Mouse (Mus musculus) urinary bladder, postnatal 14 days (tissue): ENCODE measurements around the gene H2-Eb1.

Experiments used
- DNase-seq: peaks from one replicate; pipeline ENCODE4 v3.0.0; 2021; ENCODE audit warnings: low spot score

The H2-Eb1 gene

GRCm38 (mm10) chr17:34305380-34306030 is at the start of gene H2-Eb1:
H2-Eb1 (plus strand) TSS chr17:34305867.
- peak; percentile 82 for DNase-seq

DNA sequence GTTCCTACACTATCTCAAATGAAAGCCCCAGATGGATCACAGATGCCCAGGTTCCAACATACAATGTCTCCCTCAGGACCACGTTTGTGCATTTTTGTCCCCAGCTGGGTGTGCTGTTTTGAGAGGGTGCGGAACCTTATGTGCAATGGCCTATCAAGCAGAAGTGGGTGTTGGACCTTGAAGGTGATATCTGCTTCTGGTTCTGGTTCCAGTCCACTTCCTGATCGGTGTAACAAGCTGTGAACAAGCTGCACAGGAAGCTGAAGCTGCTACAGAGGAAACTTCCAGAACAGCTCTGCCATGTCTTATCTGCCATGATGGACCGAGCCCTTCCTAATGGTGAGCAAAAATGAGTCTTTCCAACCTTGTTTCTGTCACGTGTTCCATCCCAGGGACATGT is 49.2 kb upstream of the H2-Eb1 start:
- DNase-seq: no peak

- peak; percentile 80 for DNase-seq
Observed at GRCm38 (mm10) chr17:34257594-34258375, 47.9 kb upstream of the H2-Eb1 start, which contains the start of gene H2-Ab1. H2-Ab1 (plus strand) TSS chr17:34257689.

- no peak for DNase-seq
Observed at GRCm38 (mm10) chr17:34260551-34260950, 45.1 kb upstream of the H2-Eb1 start.

- peak; percentile 68 for DNase-seq
Observed at GRCm38 (mm10) chr17:34261502-34261901, 44.2 kb upstream of the H2-Eb1 start.

- DNase-seq: peak; percentile 67
Observed at GRCm38 (mm10) chr17:34263068-34263467, 42.6 kb upstream of the H2-Eb1 start.

DNA sequence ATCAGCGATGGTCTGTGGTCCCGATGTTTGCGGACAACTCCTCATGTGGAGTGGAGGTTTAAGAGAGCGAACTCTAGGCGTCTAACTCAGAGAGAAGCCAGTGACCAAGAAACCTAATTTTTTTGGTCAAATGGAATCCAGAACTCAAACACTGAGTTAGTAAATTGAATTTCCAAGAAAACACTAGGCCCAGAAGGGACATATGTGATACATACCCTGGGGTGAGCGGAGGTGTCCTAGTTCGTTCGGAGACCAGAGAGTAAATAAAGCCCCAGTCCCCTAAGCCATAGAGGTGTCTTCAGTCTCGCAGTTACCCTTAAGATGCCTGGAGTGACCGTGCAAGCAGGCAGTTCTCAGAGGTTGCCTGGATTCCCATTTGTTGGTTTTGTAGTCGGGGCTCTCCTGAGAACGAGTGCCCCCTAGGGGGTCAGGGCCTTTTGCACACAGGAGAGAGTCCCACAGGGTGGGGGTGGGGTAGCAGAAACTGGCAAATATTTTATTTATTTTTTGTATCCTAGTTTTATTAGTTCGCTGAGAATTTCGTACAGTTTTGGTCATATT is 41.8 kb upstream of the H2-Eb1 start:
- no peak for DNase-seq

DNA sequence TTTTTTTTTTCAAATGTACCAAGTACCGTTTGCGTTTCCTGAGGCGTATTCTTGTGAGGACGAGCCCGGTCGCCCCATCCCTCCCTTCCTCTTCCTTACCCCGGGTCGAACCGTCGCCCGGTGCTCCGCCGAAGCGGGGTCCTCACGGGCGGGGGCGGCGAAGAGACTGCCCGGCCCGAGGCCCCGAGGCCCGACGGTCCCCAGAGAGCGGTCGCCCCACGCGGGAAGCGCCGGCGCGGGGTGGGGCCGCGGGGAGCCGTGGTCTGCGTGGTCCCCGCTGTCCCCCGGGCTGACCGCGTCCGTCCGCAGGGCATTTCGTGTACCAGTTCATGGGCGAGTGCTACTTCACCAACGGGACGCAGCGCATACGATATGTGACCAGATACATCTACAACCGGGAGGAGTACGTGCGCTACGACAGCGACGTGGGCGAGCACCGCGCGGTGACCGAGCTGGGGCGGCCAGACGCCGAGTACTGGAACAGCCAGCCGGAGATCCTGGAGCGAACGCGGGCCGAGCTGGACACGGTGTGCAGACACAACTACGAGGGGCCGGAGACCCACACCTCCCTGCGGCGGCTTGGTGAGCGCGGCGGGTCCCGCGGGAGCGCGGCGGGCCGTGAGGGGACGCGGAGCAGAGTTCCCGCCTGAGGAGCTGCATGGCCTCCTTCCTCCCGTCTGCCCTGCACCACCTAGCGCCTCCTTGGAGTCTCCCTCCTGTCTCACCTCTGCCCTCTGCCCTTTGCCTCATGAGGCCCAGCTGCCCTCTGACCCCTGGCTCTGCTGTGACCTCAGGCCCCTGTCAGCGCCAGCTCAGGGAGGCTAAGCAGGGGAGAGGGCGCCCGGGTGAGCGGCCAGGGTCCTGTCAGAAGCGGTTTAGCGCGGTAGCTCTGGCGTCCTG is 41.0 kb upstream of the H2-Eb1 start:
- DNase-seq: peak; percentile 16

DNA sequence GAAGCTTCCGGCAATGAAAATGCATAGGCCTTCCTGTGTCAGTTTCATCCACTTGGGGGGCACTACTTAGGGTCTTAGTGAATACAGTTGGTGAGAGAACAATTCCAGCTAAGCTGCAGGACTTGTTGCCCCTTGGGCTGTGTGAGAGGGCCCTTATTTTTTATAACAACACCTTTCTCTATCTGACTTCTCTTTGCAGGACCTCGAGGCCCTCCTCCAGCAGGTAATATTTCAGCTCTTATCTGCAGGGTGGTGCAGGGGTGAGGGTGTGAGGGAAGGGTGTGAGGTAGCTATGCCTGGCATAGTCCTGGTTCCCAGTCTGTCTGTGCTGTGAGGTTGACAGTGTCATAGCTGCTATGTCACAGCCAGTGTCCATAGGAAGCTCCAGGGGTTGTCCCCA is 37.4 kb upstream of the H2-Eb1 start:
- no peak for DNase-seq

- no peak for DNase-seq
Observed at GRCm38 (mm10) chr17:34268748-34269147, 36.9 kb upstream of the H2-Eb1 start.

DNA sequence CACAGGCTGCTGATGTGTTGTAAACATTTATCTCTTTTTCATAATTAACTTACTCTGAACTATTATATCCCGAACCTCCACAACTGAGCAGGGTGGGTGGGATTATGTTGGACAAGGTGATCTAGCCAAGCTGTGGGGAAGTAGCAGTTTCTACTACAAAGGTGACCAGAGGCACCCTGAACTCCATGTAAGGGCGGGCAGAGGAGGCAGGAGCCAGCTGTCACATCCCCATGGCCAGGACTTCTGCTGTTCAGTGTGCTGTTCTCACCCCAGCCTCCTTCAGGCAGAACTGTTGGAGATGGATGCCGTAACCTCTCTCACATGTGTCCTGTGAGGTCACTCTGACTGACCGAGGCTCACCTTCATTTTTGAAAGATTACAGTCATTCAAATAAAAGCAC is 35.9 kb upstream of the H2-Eb1 start:
- DNase-seq: no peak

- no peak for DNase-seq
Observed at GRCm38 (mm10) chr17:34270230-34270629, 35.4 kb upstream of the H2-Eb1 start.

DNA sequence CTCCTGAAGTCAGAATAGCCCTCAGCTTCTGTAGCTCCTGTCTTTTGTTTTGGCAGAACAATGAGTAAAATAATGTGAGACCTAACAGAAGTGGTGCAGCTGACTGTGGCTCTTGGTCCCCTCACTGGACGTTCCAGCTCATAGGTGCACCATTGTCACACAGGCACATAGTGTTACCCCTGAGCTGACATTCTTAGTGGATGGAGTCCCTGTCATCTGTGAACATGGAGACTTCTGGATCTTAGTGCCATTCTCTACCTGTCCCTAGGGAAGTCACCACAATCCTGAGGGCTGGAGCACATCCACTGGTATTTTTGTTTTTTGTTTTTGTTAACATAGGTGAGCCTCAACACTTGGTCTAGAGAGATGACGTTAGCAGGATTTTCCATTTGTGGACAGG is 34.7 kb upstream of the H2-Eb1 start:
- DNase-seq: no peak

DNA sequence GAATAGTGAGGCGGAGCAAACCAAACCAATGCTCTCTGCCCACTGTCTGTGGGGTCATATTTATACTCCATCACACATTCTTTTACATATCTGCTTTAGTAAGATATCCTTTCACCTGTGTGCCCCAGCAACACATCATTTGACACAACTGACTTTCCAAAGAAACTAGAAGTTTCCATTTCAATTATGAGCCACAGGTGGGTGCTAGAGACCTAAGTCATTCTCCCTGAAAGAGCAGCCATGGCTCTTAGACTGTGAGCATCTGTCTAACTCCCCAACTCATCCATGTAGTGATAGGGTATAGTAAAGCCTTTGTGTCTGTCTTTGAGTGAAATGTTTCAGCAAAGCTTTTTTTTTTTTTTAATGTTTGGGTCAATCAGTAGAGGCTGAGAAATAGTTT is 33.6 kb upstream of the H2-Eb1 start:
- no peak for DNase-seq

DNA sequence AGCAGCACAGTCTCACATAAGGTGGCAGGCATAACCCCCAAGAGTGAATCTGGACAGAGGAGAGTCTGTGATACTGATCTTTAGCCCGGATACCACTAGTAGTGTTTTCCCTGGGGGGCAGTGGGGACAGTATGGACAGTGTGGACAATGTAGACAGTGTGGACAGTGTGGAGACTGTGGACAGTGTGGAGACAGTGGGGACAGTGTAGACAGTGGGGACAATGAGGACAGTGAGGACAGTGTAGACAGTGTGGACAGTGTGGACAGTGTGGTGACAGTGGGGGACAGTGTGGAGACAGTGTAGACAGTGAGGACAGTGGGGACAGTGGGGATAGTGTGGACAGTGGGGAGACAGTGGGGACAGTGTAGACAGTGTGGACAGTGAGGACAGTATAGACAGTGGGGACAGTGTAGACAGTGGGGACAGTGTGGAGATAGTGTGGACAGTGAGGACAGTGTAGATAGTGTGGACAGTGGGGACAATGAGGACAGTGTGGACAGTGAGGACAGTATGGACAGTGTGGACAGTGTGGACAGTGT is 25.1 kb upstream of the H2-Eb1 start:
- no peak for DNase-seq

GRCm38 (mm10) chr17:34281836-34282235 is 23.8 kb upstream of the H2-Eb1 start:
- no peak for DNase-seq

DNA sequence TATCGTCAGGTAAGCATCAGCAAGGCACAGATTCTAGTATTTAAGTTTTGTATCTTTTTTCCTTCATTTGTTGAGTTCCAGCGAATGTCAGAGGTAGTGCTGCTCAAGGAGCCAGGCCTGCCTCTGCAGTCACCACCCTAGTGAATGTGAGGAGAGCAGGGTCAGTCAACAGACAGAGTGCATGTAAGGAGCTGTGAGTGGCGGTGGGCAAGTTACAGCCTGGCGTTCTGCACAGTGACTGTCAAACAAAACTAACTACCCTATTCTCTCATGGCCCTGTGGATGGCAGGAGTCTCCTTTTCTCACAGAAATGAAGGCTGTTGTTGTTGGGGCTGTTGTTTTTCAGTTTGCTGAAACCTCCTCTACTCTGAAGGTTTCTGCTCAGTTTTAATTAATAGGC is 20.3 kb upstream of the H2-Eb1 start:
- DNase-seq: no peak

- peak; percentile 25 for DNase-seq
Observed at GRCm38 (mm10) chr17:34285848-34286247, 19.8 kb upstream of the H2-Eb1 start.

DNA sequence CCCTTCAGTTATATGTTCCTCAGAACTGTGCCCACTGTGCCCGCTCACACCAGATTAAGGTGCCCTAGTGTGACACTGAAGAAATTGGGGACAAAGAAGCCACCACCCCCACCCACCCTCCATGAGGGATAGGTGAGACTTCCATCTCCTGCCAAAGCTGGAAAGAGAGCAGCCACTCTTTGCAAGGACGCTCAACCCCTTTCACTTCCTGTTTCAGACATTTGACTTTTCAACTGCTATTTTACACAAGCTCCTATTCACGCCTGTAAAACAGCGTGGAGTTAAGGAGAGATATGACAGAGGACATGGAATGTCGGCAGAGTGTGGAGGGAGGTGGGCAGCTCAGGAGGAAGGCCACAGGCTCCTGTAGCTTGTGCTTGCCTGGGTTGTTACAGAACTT is 19.2 kb upstream of the H2-Eb1 start:
- DNase-seq: no peak

DNA sequence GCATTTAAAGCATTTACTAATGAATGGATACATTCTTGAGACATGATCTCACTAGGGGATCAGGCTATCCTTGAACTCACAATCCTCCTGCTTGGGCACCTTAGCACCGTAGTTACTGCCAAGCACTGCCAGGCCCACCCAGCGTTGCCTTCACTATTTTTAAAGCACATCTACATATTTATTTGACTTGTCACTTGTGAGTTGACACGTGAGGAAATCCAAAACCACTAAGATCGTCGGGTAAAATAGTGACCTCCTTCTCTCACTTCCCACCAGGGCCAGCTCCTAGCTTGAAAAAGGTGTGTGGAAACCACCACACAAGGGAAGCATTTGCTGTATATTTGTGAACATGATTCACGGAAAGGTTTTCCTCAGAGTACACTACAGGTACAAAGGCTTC is 18.7 kb upstream of the H2-Eb1 start:
- DNase-seq: no peak

GRCm38 (mm10) chr17:34287648-34288047 is 18.0 kb upstream of the H2-Eb1 start, which contains the start of gene H2-Aa:
H2-Aa (minus strand) TSS chr17:34287823.
- peak; percentile 77 for DNase-seq

DNA sequence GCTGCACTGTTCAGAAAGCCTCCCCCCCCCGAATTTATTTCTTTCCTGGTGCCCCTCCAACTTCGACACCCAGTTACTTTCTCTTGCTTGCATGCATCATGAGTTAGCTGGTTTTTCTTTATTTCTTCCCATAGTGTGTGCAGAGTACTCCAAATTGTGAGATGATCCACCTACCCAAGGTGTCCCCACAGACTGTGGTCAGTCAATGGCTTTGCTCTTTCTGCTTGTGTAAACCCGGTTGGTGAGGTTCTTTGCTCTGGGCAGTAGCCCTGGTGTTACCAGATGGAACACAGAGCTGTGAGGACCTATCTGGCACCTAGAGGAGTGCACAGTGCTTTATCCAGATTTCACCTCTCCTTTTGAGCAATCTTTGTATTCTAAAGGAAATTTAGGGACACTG is 17.5 kb upstream of the H2-Eb1 start:
- DNase-seq: no peak
